Mouse (Mus musculus) megakaryocyte progenitor cell, adult 5-6 weeks (primary cell): ENCODE measurements around the gene 4933403O08Rik. TPM values are rescaled to one million over a fixed set of nuclear protein-coding genes. Genes with fewer than 3 reads are reported as not detected.

Source experiments
- ATAC-seq: replicated peaks from 2 replicates; pipeline ENCODE4 v1.8.0; 2016; ENCODE audit warnings: mild to moderate bottlenecking, moderate TSS enrichment, inconsistent platforms; ENCODE audit not compliant: poor library complexity
- total RNA-seq, 2 experiments: library from RNA; stranded (forward) in 1 of 2; stranded (reverse) in 1 of 2; fragments of 157-497, 149-512 nt in 1 of 2; fragments of 200-1000 nt in 1 of 2; gene quantifications; 2 replicates each; pipeline versions ENCODE4 v1.2.3 to v1.2.4; 2015 to 2017

4933403O08Rik gene
- total RNA-seq (2015) (not detected in 2 replicates), total RNA-seq (2017) (not detected in 2 replicates)

DNA sequence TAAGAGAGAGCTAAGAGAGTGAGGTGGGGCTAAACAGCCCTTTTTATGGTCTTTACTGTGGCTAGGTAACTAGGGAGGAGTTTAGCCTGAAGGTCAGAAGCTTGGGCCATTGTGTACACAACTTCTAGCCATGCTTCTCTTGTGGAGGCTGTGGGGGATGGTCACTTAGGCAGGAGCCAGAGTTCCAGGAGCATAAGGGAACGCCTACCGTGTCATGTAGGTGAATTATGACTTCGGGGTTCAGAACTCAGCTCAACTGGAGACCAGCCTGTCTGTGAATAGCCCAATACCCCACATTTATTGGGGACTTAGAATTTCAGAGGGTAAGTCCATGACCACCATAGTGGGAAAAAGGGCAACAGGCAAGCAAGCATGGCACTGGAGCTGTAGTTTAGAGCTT, at the start of gene 4933403O08Rik:
4933403O08Rik (plus strand) TSS at position 301 of the 400 bp plus-strand sequence.
- no peak for ATAC-seq

DNA sequence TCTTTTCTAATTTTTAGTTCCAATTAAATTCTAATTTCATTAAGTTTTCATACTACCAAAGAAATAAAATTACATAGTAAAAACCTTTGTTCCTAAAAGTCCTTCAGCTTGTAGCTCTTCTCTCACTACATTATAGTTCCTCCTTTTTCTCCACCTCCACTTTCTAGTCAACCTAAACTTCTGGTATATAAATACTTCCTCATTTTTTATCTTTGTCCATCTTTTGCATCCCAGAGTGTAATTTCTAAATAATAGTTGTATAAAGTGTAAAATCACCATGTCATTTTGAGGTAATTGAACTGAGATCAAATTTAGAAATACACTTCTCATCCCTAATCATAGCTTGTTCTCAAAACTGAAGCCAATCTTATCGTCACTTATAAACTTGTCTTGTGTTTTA, 4.1 kb downstream of the 4933403O08Rik start:
- no peak for ATAC-seq

GRCm38 (mm10) chrX:112255513-112255912, 16.7 kb downstream of the 4933403O08Rik start:
- no peak for ATAC-seq

- ATAC-seq, result no peak
These were observed 34.7 kb downstream of the 4933403O08Rik start for GRCm38 (mm10) chrX:112273550-112273949.

Other genes with a start within 250 kb of the 4933403O08Rik start
- gene Tex16, start 228.0 kb upstream of the 4933403O08Rik start, total RNA-seq (2015), result not detected in 2 replicates
- gene Tex16, start 228.0 kb upstream of the 4933403O08Rik start, total RNA-seq (2017), result not detected in 2 replicates
- gene Apool, start 72.3 kb downstream of the 4933403O08Rik start, total RNA-seq (2015), result 30.2 and 30.9 TPM in 2 replicates
- 27.6 and 29.3 TPM in 2 replicates for gene Apool, start 72.3 kb downstream of the 4933403O08Rik start, total RNA-seq (2017)
- gene Satl1, start 167.7 kb downstream of the 4933403O08Rik start, total RNA-seq (2015), result not detected in 2 replicates
- gene Satl1, start 167.7 kb downstream of the 4933403O08Rik start, total RNA-seq (2017), result not detected in 2 replicates